In the genomic region with DNA sequence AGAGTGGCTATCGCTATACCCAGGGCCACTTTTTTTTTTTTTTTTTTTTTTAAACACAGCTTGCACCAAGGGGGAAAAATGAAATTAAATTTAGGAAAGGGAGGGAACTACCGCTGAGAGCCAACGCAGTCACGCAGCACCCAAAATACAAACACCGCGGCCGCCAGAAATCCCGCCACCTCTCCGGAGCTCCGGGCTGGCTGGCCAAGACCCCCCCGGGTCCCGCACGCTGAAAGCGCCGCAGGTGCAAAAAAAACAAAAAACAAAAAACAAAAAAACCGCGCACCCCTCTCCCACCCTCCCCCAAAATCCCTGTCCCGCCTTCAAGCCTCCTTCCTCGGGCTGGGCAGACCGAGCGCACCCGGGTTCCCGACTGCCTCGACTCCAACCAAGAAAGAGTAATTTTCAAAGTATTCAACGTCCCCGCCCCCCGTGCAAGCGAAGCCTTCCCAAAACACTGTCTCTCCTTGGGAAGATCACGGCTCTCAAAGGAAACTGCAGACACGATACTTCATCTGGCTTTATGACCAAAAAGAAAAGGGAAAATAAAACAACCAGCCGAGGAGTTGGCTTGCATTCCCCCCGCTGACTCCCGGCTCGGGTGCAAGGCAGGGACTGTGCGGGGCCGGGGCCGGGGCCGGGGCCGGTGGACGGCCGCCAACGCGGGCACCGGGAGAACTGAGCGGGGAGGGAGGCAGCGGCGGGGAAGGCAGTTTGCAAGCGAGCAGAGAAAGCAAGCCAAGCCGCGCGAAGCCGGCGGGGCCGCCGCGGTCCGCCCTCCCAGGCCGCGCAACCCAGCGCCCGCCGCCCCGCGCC, we compare ENCODE assay signal across 8 mouse cellular contexts. TPM values are rescaled to one million over a fixed set of nuclear protein-coding genes. Genes with fewer than 3 reads are reported as not detected.
DNase-seq lines count a peak whose midpoint lies in the region; ATAC-seq and TF ChIP-seq lines count a peak whose summit lies in the region.

No protein-coding gene starts in this region.

- TF ChIP-seq CTCF in lung, embryonic 14.5 days (IDR thresholded peaks at IDR 0.05; ENCODE audit: low read depth) = no peak

- peak overlapping the region; percentile 76 for H3K4me2 ChIP-seq in forebrain, embryonic 15.5 days (replicated peaks)
- H3K4me2 ChIP-seq in intestine, embryonic 15.5 days (replicated peaks) = peak overlapping the region; percentile 90
- peak overlapping the region; percentile 93 for H3K4me2 ChIP-seq in lung, embryonic 14.5 days

- H3K4me1 ChIP-seq in forebrain, embryonic 15.5 days = peaks cover 65% of the 10 kb centered on the region
- peaks cover 7% of the 10 kb centered on the region; the same call in 1 of the 2 replicates for H3K4me1 ChIP-seq in intestine, embryonic 15.5 days (replicated peaks)
- peaks cover 4% of the 10 kb centered on the region; the same call in 1 of the 2 replicates for H3K4me1 ChIP-seq in lung, embryonic 14.5 days (ENCODE audit: insufficient read depth)

- DNase-seq in layer of hippocampus, postnatal 10 days (ENCODE audit: low spot score in 2 of 2) = peak; percentile 58 to 62
- DNase-seq in layer of hippocampus, postnatal 25 days (ENCODE audit: extremely low spot score in 1 of 2, low spot score in 1 of 2) = no peak
- peak; percentile 65 for DNase-seq in brain, adult 2 months (ENCODE audit: low read depth, low spot score)
- peak; percentile 71 for DNase-seq in lung, embryonic 14.5 days
- peak; percentile 61 for DNase-seq in retina, postnatal 1 day
- no peak for DNase-seq in left cerebral cortex, postnatal 25 days (ENCODE audit: low spot score in 2 of 2)

- under 1% methylated on average over 64 of the region's 64 CpGs for WGBS in forebrain, embryonic 15.5 days
- WGBS in intestine, embryonic 15.5 days = under 1% methylated on average over 64 of the region's 64 CpGs
- under 1% methylated on average over 64 of the region's 64 CpGs for WGBS in lung, embryonic 14.5 days

- H3K4me3 ChIP-seq in forebrain, embryonic 15.5 days = peak overlapping the region; percentile 75
- H3K4me3 ChIP-seq in intestine, embryonic 15.5 days (replicated peaks) = peak overlapping the region; percentile 77
- H3K4me3 ChIP-seq in lung, embryonic 14.5 days (ENCODE audit: low read depth, low read length) = peak overlapping the region; percentile 75

- ATAC-seq in forebrain, embryonic 15.5 days (replicated peaks) = peak; percentile 11; the same call in 1 of the 2 replicates
- ATAC-seq in intestine, embryonic 15.5 days = 0 out of 2 replicates have a peak, but pooled peaks have one; percentile 11
- ATAC-seq in lung, embryonic 14.5 days (ENCODE audit: insufficient read depth) = peak; percentile 13; the same call in 1 of the 2 replicates

- no peaks in the 10 kb centered on the region for H3K36me3 ChIP-seq in forebrain, embryonic 15.5 days
- H3K36me3 ChIP-seq in intestine, embryonic 15.5 days = no peaks in the 10 kb centered on the region
- H3K36me3 ChIP-seq in lung, embryonic 14.5 days (ENCODE audit: insufficient read depth) = no peaks in the 10 kb centered on the region

- intact Hi-C loops in left cerebral cortex, postnatal 25 days (cut with DNase I) = loop anchor here (1.0 to 5.0 kb wide), 7 partner anchors 295 to 1072 kb away; a partner anchor contains a TSS

- no peaks in the 10 kb centered on the region for H3K9me3 ChIP-seq in forebrain, embryonic 15.5 days
- no peaks in the 10 kb centered on the region for H3K9me3 ChIP-seq in intestine, embryonic 15.5 days
- H3K9me3 ChIP-seq in lung, embryonic 14.5 days (ENCODE audit: low read depth, low read length) = no peaks in the 10 kb centered on the region

- H3K27me3 ChIP-seq in forebrain, embryonic 15.5 days = 0 out of 2 replicates have a peak, but pooled peaks cover 6% of the 10 kb centered on the region
- no peaks in the 10 kb centered on the region for H3K27me3 ChIP-seq in intestine, embryonic 15.5 days (replicated peaks)
- H3K27me3 ChIP-seq in lung, embryonic 14.5 days (ENCODE audit: insufficient read depth, low read length) = peaks cover 10% of the 10 kb centered on the region; the same call in 1 of the 2 replicates

- H3K27ac ChIP-seq in forebrain, embryonic 15.5 days (replicated peaks) = peak overlapping the region; percentile 99
- peak overlapping the region; percentile 94 for H3K27ac ChIP-seq in intestine, embryonic 15.5 days
- H3K27ac ChIP-seq in lung, embryonic 14.5 days (ENCODE audit: low read depth) = peak overlapping the region; percentile 98

- H3K9ac ChIP-seq in forebrain, embryonic 15.5 days (replicated peaks) = peak overlapping the region; percentile 84
- H3K9ac ChIP-seq in intestine, embryonic 15.5 days = peak overlapping the region; percentile 88
- peak overlapping the region; percentile 84 for H3K9ac ChIP-seq in lung, embryonic 14.5 days

RNA-seq across cellular contexts. Expression of a gene that starts 0.7 kb away (rescaled TPM):
- total RNA-seq in layer of hippocampus, postnatal 10 days (2021) = not detected
- total RNA-seq in layer of hippocampus, postnatal 25 days (2021) = not detected
- polyA plus RNA-seq in forebrain, embryonic 15.5 days (2015; fragmentation: Nextera tagmentation; extraction: Ambion mirVana) = 17.2 TPM in 1 of 2 replicates, not detected in the other
- not detected in 2 replicates for polyA plus RNA-seq in intestine, embryonic 15.5 days (2015; fragmentation: Nextera tagmentation; extraction: Ambion mirVana)
- not detected in 2 replicates for polyA plus RNA-seq in lung, embryonic 14.5 days (2014; fragmentation: Nextera tagmentation; extraction: Ambion mirVana)
- not detected for total RNA-seq in left cerebral cortex, postnatal 25 days (2021)

RNA-seq across cellular contexts. Expression of a gene that starts 1.1 kb away (rescaled TPM):
- 10 to 100 TPM; 31.9 to 36.6 TPM for total RNA-seq in layer of hippocampus, postnatal 10 days (2021)
- 10 to 100 TPM; 50.2 to 53.1 TPM for total RNA-seq in layer of hippocampus, postnatal 25 days (2021)
- polyA plus RNA-seq in forebrain, embryonic 15.5 days (2015; fragmentation: Nextera tagmentation; extraction: Ambion mirVana) = 1.6 and 2.6 TPM in 2 replicates
- polyA plus RNA-seq in intestine, embryonic 15.5 days (2015; fragmentation: Nextera tagmentation; extraction: Ambion mirVana) = 0.90 and 0.91 TPM in 2 replicates
- 1.1 and 1.2 TPM in 2 replicates for polyA plus RNA-seq in lung, embryonic 14.5 days (2014; fragmentation: Nextera tagmentation; extraction: Ambion mirVana)
- 10 to 100 TPM; 27.9 to 32.5 TPM for total RNA-seq in left cerebral cortex, postnatal 25 days (2021)

RNA-seq across cellular contexts. Expression of a gene that starts 55.4 kb away (rescaled TPM):
- 1 to 10 TPM in 1 of 2 experiments, under 1 TPM in 1; 0.82 to 1.1 TPM for total RNA-seq in layer of hippocampus, postnatal 10 days (2021)
- under 1 TPM; 0.47 to 0.49 TPM for total RNA-seq in layer of hippocampus, postnatal 25 days (2021)
- not detected in 2 replicates for polyA plus RNA-seq in forebrain, embryonic 15.5 days (2015; fragmentation: Nextera tagmentation; extraction: Ambion mirVana)
- not detected in 2 replicates for polyA plus RNA-seq in intestine, embryonic 15.5 days (2015; fragmentation: Nextera tagmentation; extraction: Ambion mirVana)
- polyA plus RNA-seq in lung, embryonic 14.5 days (2014; fragmentation: Nextera tagmentation; extraction: Ambion mirVana) = not detected in 2 replicates
- not detected for total RNA-seq in left cerebral cortex, postnatal 25 days (2021)

Comparison
In these comparisons a context has a peak if more than half of its experiments do, and no peak if none do; other contexts are left out.
1. DNase-seq: peak in layer of hippocampus, postnatal 10 days (2 of 2), brain, adult 2 months (single experiment), lung, embryonic 14.5 days (single experiment) and retina, postnatal 1 day (single experiment); none in layer of hippocampus, postnatal 25 days (0 of 2) and left cerebral cortex, postnatal 25 days (0 of 2).
2. Peak in every context shown above with its lines, with median percentiles within 50 percentile points of each other: ATAC-seq, H3K27ac ChIP-seq, H3K4me2 ChIP-seq, H3K4me3 ChIP-seq and H3K9ac ChIP-seq.